Mouse (Mus musculus) retina, adult 2 months (tissue): ENCODE results near the gene Fscn1.

Source experiments
- DNase-seq: peaks from one replicate; pipeline ENCODE4 v3.0.0-alpha.2; 2012; ENCODE audit warnings: low read depth, low spot score

The Fscn1 gene

GRCm38 (mm10) chr5:142935642-142936335 is 24.4 kb upstream of the Fscn1 start:
- DNase-seq: peak; percentile 68

GRCm38 (mm10) chr5:142936336-142936719 is 23.8 kb upstream of the Fscn1 start:
- peak; percentile 48 for DNase-seq

GRCm38 (mm10) chr5:142937956-142938727 is 22.0 kb upstream of the Fscn1 start:
- no peak for DNase-seq

- no peak for DNase-seq
Measured at GRCm38 (mm10) chr5:142940393-142940792, 19.8 kb upstream of the Fscn1 start.

- no peak for DNase-seq
Measured at GRCm38 (mm10) chr5:142944979-142945682, 15.0 kb upstream of the Fscn1 start.

- no peak for DNase-seq
Measured at GRCm38 (mm10) chr5:142947460-142947859, 12.7 kb upstream of the Fscn1 start.

- DNase-seq: no peak
Measured at GRCm38 (mm10) chr5:142949580-142949979, 10.6 kb upstream of the Fscn1 start.

- DNase-seq: no peak
Measured at GRCm38 (mm10) chr5:142950405-142950804, 9.7 kb upstream of the Fscn1 start.

- no peak for DNase-seq
Measured at GRCm38 (mm10) chr5:142953641-142954040, 6.5 kb upstream of the Fscn1 start.

GRCm38 (mm10) chr5:142956956-142957703 is 3.0 kb upstream of the Fscn1 start:
- DNase-seq: no peak

- no peak for DNase-seq
Measured at GRCm38 (mm10) chr5:142958464-142958863, 1.7 kb upstream of the Fscn1 start.

GRCm38 (mm10) chr5:142959156-142959555 is 987 bp upstream of the Fscn1 start:
- DNase-seq: no peak

- DNase-seq: no peak
Measured at GRCm38 (mm10) chr5:142960775-142961271, 680 bp downstream of the Fscn1 start.

- no peak for DNase-seq
Measured at GRCm38 (mm10) chr5:142961398-142961880, 1.3 kb downstream of the Fscn1 start.

GRCm38 (mm10) chr5:142961881-142962443 is 1.8 kb downstream of the Fscn1 start:
- no peak for DNase-seq

- DNase-seq: no peak
Measured at GRCm38 (mm10) chr5:142962444-142962961, 2.4 kb downstream of the Fscn1 start.

- no peak for DNase-seq
Measured at GRCm38 (mm10) chr5:142963003-142963704, 3.0 kb downstream of the Fscn1 start.

GRCm38 (mm10) chr5:142963705-142964494 is 3.8 kb downstream of the Fscn1 start:
- DNase-seq: no peak

GRCm38 (mm10) chr5:142964650-142965049 is 4.5 kb downstream of the Fscn1 start:
- DNase-seq: no peak
